Comparison of ENCODE assay signal across 14 mouse cellular contexts in the genomic region with DNA sequence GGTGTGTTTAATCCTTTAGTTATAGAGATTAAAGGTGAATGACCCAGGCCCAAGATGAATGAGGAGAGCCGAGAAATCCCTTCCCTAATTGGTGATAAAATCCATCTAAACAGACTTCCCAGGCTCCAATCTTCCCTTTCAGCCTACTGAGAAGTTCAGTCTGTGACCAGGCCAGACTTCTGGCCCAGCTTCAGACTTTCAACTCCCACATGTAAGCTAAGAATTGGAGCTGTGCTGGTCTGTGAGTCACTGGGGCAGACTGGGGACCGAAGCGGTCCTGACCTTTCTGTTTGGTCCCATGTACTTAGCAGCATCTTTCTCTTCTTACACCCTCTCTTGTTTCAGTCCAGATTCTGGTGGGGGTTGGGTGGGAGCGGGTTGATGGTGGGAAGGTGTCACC. TPM values are rescaled to one million over a fixed set of nuclear protein-coding genes. Genes with fewer than 3 reads are reported as not detected.
A peak's percentile ranks its signal among the peaks of the same experiment; 100 is the strongest.
DNase-seq lines count a peak whose midpoint lies in the region; ATAC-seq lines count a peak whose summit lies in the region.
"Had no signal": no experiment of that assay in that cellular context is flagged by ENCODE, and none has a peak within 500 bp of the region (broad histone marks: within the 10 kb centered on the region; RNA-seq: fewer than 3 reads in every experiment).

No protein-coding gene starts in this region.

- H3K36me3 ChIP-seq in heart, embryonic 12.5 days: no peaks in the 10 kb centered on the region
- no peaks in the 10 kb centered on the region for H3K36me3 ChIP-seq in midbrain, embryonic 10.5 days
- H3K36me3 ChIP-seq in midbrain, embryonic 13.5 days: no peaks in the 10 kb centered on the region
- H3K36me3 ChIP-seq in forebrain, embryonic 11.5 days (ENCODE audit: control insufficient read depth, insufficient read depth, low read length): no peaks in the 10 kb centered on the region
- H3K36me3 ChIP-seq: neural tube, embryonic 13.5 days had no signal

- no peak overlapping the region for H3K4me3 ChIP-seq in heart, embryonic 12.5 days
- no peak overlapping the region for H3K4me3 ChIP-seq in midbrain, embryonic 10.5 days
- H3K4me3 ChIP-seq in midbrain, embryonic 13.5 days (replicated peaks): no peak overlapping the region
- H3K4me3 ChIP-seq in forebrain, embryonic 11.5 days (ENCODE audit: low read depth, low read length): no peak overlapping the region
- H3K4me3 ChIP-seq: neural tube, embryonic 13.5 days had no signal

- no peaks in the 10 kb centered on the region for H3K27me3 ChIP-seq in heart, embryonic 12.5 days (replicated peaks)
- peaks cover 68% of the 10 kb centered on the region for H3K27me3 ChIP-seq in midbrain, embryonic 10.5 days (ENCODE audit: low read depth, poor library complexity, severe bottlenecking)
- peaks cover 28% of the 10 kb centered on the region for H3K27me3 ChIP-seq in midbrain, embryonic 13.5 days
- no peaks in the 10 kb centered on the region for H3K27me3 ChIP-seq in forebrain, embryonic 11.5 days (ENCODE audit: control insufficient read depth, insufficient read depth, low read length)

- H3K9ac ChIP-seq in heart, embryonic 12.5 days: no peak overlapping the region
- H3K9ac ChIP-seq in midbrain, embryonic 13.5 days (replicated peaks): no peak overlapping the region
- no peak overlapping the region for H3K9ac ChIP-seq in forebrain, embryonic 11.5 days (ENCODE audit: low read length)
- H3K9ac ChIP-seq: liver, postnatal 0 days; neural tube, embryonic 13.5 days had no signal

- WGBS in heart, embryonic 12.5 days: 70% methylated on average over 4 of the region's 4 CpGs
- WGBS in midbrain, embryonic 10.5 days: 68% methylated on average over 4 of the region's 4 CpGs
- 57% methylated on average over 4 of the region's 4 CpGs for WGBS in midbrain, embryonic 13.5 days
- WGBS in forebrain, embryonic 11.5 days: 59% methylated on average over 4 of the region's 4 CpGs

- H3K27ac ChIP-seq in heart, embryonic 12.5 days (ENCODE audit: poor library complexity, severe bottlenecking): no peak overlapping the region
- 0 out of 2 replicates have a peak overlapping the region, but pooled peaks have one; percentile 9 for H3K27ac ChIP-seq in midbrain, embryonic 10.5 days (replicated peaks)
- no peak overlapping the region for H3K27ac ChIP-seq in midbrain, embryonic 13.5 days
- no peak overlapping the region for H3K27ac ChIP-seq in forebrain, embryonic 11.5 days (ENCODE audit: low read depth, low read length)
- H3K27ac ChIP-seq: neural tube, embryonic 13.5 days had no signal

- ATAC-seq in heart, embryonic 12.5 days (ENCODE audit: insufficient number of reproducible peaks, low FRiP score): no peak
- no peak for ATAC-seq in midbrain, embryonic 13.5 days
- no peak for ATAC-seq in forebrain, embryonic 11.5 days (replicated peaks; ENCODE audit: low FRiP score)
- ATAC-seq: hindbrain, embryonic 16.5 days; liver, postnatal 0 days had no signal

- no peak overlapping the region for H3K4me2 ChIP-seq in heart, embryonic 12.5 days
- no peak overlapping the region for H3K4me2 ChIP-seq in midbrain, embryonic 13.5 days (replicated peaks)
- H3K4me2 ChIP-seq in forebrain, embryonic 11.5 days (ENCODE audit: low read depth, low read length, severe bottlenecking): no peak overlapping the region
- H3K4me2 ChIP-seq: midbrain, embryonic 11.5 days; neural tube, embryonic 13.5 days had no signal

- peaks cover 7% of the 10 kb centered on the region; the same call in 1 of the 2 replicates for H3K9me3 ChIP-seq in heart, embryonic 12.5 days (replicated peaks)
- H3K9me3 ChIP-seq in midbrain, embryonic 10.5 days (replicated peaks): 0 out of 2 replicates have a peak, but pooled peaks cover 11% of the 10 kb centered on the region
- H3K9me3 ChIP-seq in midbrain, embryonic 13.5 days: no peaks in the 10 kb centered on the region
- no peaks in the 10 kb centered on the region for H3K9me3 ChIP-seq in forebrain, embryonic 11.5 days (ENCODE audit: control insufficient read depth, low read length)

- DNase-seq in heart, adult 8-10 months (ENCODE audit: low spot score): peak; percentile 27
- peak; percentile 24 for DNase-seq in kidney, postnatal 14 days
- DNase-seq in kidney, adult 9 months: no peak
- DNase-seq in midbrain, embryonic 10.5 days (ENCODE audit: low spot score): no peak
- DNase-seq in forebrain, embryonic 11.5 days (ENCODE audit: low spot score): no peak
- DNase-seq: adrenal gland, postnatal 36 days; cerebellum, adult 2 months; liver, postnatal 0 days; right cerebral cortex, postnatal 14 days had no signal

- H3K4me1 ChIP-seq in heart, embryonic 12.5 days (replicated peaks): no peaks in the 10 kb centered on the region
- peaks cover 26% of the 10 kb centered on the region for H3K4me1 ChIP-seq in midbrain, embryonic 10.5 days
- H3K4me1 ChIP-seq in midbrain, embryonic 13.5 days (replicated peaks): peaks cover 7% of the 10 kb centered on the region; the same call in 1 of the 2 replicates
- H3K4me1 ChIP-seq in forebrain, embryonic 11.5 days (replicated peaks; ENCODE audit: control insufficient read depth, insufficient read depth, low read length): peaks cover 5% of the 10 kb centered on the region; the same call in 1 of the 2 replicates

RNA-seq across cellular contexts. Expression of gene Ankrd55, which starts 50.3 kb away (rescaled TPM):
- total RNA-seq in heart, adult 8-10 months (2022): 1 to 10 TPM; 1.6 to 2.7 (median 2.4) TPM
- polyA plus RNA-seq in heart, embryonic 12.5 days (2016; fragmentation: Nextera tagmentation; extraction: Ambion mirVana): 0.15 and 0.36 TPM in 2 replicates
- polyA plus RNA-seq in midbrain, embryonic 10.5 days (2016; fragmentation: Nextera tagmentation; extraction: Ambion mirVana): 1.2 and 2.9 TPM in 2 replicates
- polyA plus RNA-seq in midbrain, embryonic 13.5 days (2015; fragmentation: Nextera tagmentation; extraction: Ambion mirVana): 3.6 and 3.9 TPM in 2 replicates
- polyA plus RNA-seq in forebrain, embryonic 11.5 days (2014; fragmentation: Nextera tagmentation; extraction: Ambion mirVana): 1.1 and 1.3 TPM in 2 replicates

Comparison
In these comparisons a context has a peak if more than half of its experiments do, and no peak if none do; other contexts are left out.
1. DNase-seq: peak in heart, adult 8-10 months (single experiment) and kidney, postnatal 14 days (single experiment); none in kidney, adult 9 months (single experiment), midbrain, embryonic 10.5 days (single experiment) and forebrain, embryonic 11.5 days (single experiment).